Mouse (Mus musculus) olfactory bulb, adult 2 months (tissue): ENCODE data around the gene Oxct2b.

Source experiments
- CTCF ChIP-seq: fragments of 200-500 bp; IDR thresholded peaks from 2 replicates; pipeline ENCODE4 v1.5.1; 2012; ENCODE audit warnings: low read depth, mild to moderate bottlenecking, low read length, moderate library complexity; ENCODE audit not compliant: insufficient read depth
- POLR2A ChIP-seq: fragments of 200-500 bp; IDR thresholded peaks from 2 replicates; pipeline ENCODE4 v1.6.1; 2012; ENCODE audit warnings: mild to moderate bottlenecking, low read depth, low read length, moderate library complexity; ENCODE audit not compliant: insufficient read depth

DNA sequence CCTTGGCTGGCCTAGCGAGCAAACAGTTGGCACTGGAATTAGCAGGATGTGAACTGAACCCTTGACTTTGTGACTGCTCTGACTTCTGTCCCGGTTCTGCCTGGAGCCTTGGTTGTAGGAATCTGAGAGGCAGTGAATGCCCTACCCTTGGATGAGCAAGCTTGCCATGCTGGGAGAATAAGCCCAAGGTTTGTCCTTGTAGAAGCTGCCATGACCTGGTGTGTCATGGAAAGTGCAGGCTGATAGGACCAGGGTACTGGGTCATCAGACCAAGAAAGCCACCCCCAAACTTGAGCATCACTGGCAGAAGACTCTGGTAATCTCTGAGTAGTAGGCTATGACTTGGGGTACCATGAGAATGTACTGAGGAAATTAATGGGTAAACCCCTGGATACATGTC is 5.2 kb downstream of the Oxct2b start:
- TF ChIP-seq POLR2A (no peak), CTCF (no peak)
